Mouse (Mus musculus) ES-E14 (cell line): ENCODE data around the gene Ptpa.

Experiments
- HCFC1 ChIP-seq: IDR thresholded peaks from 2 replicates; pipeline ENCODE4 v1.6.1; 2012; ENCODE audit warnings: low read length, inconsistent platforms, borderline replicate concordance; ENCODE audit not compliant: insufficient read depth
- ZNF384 ChIP-seq: IDR thresholded peaks from 2 replicates; pipeline ENCODE4 v1.6.1; 2012; ENCODE audit warnings: low read depth, low read length, inconsistent platforms

GRCm38 (mm10) chr2:30371544-30371943 lies 44.3 kb upstream of the Ptpa start:
- TF ChIP-seq HCFC1 (no peak), ZNF384 (no peak)
